Mouse (Mus musculus) megakaryocyte, embryonic 14.5 days (primary cell): ENCODE measurements around the gene Prr14.

Experiments
- FLI1 ChIP-seq: IDR thresholded peaks from 2 replicates; pipeline ENCODE4 v1.6.1; 2012; ENCODE audit warnings: low read length, inconsistent platforms, mixed read lengths
- GATA1 ChIP-seq: IDR thresholded peaks from 3 replicates; pipeline ENCODE4 v1.6.1; 2012; ENCODE audit warnings: mixed read lengths, low read length, inconsistent platforms, borderline replicate concordance

DNA sequence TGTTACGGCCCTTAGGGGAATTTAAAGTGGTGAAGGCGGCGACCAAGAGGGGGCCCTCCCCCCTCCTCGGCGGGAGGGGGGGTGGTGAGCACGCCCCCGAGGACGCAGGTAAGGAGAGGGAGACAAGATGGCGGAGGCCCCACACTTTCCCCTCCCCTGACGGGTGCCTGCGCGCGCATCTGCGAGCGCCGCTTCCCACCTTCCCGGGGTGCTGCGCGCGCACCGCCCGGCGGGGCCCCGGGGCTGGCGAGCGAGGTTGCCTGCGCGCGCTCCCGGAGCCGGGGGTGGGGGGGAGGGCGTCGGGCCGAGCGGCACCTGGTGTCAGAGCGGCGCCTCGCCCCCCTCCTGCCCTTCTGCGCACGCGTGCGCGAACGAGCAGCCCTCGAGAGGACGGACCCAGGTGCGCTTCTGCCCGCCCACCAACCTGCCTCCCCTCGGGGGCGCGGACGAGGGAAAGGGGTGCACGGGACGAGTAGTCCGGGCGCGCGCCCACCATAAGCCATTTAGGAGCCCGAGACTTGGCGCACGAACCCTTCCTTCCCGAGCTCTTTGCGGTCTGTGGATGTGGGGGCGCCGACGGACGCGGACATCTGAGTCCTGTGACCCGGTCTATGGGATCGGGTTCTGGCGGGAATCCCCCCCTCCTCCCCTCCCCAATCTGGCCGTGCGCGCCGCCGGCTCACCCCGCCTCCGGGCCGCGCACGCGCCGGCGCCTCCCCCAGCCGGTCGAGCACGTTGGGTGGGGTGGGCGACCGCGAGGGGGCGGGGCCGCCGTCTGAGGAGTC, 53.0 kb downstream of the Prr14 start:
- TF ChIP-seq GATA1: no peak
- TF ChIP-seq FLI1: no peak
